Mouse (Mus musculus) frontal cortex, adult 2 months (tissue): ENCODE data around the gene Lmo7. TPM values are rescaled to one million over a fixed set of nuclear protein-coding genes. Genes with fewer than 3 reads are reported as not detected.

ENCODE experiments used
- DNase-seq, 2 experiments: peaks; one replicate each; pipeline ENCODE4 v3.0.0; 2022; ENCODE audit warnings: low spot score in 1 of 2; ENCODE audit errors: extremely low spot score in 1 of 2
- polyA plus RNA-seq: library from polyadenylated mRNA; depleted of rRNA; stranded (reverse); fragments of >200 nt; gene quantifications from 2 replicates; pipeline ENCODE4 v1.2.3, GENCODE M21; 2012; rRNA removed

Gene Lmo7
- polyA plus RNA-seq, 1 experiment: 43.6 TPM

DNA sequence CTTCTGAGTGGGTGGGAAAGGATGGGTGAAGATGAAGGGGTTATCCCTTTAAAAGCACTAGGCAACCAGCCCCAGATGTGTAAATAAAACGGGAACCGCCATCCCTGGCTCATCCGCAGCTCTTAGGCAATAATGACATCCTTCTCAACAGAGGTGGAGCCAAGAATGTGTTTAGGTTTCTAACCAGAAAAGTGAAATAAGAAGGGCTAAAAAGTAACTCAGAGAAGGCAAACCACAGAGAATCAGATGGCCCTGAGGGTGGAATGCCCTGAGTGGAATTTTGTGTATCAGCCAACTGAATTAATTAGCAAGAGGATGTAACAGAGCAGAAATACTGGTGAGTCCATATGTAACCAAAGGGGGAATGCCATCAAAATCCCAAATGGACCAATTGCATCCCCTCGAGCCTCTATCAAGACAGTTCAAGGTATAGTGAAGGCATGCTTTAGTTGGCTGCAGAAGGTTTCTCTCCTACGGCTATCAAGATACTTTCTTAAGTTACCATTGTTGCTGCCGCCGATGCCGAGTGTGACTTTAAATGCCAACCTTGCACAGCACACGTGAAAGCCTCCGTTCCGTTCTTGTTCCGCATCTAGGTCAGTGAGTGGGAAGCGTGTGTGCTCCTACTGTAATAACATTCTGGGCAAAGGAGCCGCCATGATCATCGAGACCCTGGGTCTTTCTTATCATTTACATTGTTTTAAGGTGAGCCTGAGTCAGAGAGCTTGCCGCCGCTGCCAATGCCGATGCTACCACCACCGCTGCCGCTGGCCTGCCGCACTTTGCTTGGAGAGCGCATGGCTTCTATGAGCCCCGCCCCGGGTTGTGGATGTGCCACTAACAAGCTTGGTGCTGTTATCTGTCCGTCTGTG, 201.1 kb downstream of the Lmo7 start:
- peak in 1 of 2 experiments; percentile 45 for DNase-seq

DNA sequence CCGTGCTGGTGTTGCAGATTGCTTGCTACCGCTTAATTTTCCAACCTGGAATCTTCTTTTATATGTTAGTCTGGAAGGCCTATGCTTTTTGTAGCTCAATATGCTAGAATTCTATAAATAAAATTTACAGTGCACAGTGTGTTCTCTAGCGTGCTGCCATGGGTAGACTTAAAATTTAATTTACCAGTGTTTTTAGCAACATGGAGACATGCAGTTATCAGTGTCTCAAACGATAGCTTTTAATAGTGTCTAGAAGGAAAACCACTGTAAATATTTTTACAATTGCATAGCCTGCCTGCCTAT, 201.6 kb downstream of the Lmo7 start:
- no peak for DNase-seq

GRCm38 (mm10) chr14:101933551-101933950, 203.8 kb downstream of the Lmo7 start:
- DNase-seq: no peak

GRCm38 (mm10) chr14:101942971-101943370, 213.2 kb downstream of the Lmo7 start:
- peak; percentile 22 to 74 for DNase-seq

DNA sequence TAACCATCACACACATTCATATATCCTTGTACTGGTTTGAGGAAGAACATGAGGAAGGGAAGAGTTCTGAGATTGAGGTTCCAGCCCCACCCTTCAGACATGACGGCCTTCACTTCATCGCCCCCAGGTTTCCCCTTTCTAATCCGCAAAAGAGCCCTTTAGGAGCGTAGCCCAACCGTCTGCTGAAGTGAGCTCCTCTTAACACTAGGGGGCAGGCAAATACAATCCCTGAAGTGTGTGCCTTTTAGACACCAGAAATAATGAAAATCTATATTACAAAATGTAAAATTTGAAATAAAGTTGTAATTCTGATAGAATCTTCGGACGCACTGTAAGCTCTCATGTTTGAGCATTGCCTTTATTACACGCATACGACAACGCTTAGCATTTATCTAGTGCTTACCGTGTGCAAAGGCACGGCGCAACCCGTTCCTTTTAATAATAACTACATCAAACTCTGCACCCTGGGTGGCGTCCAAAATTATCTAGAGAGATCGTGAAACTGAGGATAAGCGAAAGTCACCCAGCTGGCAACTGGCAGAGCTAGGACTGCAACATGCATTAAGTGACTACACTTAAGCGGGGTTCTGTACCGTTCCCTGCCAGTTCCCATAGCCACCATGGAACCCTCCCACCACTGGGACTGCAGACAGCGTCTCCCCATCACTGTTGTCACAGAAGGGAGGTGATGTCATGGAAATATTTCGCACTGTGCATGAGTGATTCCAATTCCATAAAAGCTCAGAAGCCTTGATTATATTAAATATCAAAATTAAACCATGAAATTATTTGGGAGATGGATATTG, 217.2 kb downstream of the Lmo7 start:
- peak; percentile 41 to 82 for DNase-seq

DNA sequence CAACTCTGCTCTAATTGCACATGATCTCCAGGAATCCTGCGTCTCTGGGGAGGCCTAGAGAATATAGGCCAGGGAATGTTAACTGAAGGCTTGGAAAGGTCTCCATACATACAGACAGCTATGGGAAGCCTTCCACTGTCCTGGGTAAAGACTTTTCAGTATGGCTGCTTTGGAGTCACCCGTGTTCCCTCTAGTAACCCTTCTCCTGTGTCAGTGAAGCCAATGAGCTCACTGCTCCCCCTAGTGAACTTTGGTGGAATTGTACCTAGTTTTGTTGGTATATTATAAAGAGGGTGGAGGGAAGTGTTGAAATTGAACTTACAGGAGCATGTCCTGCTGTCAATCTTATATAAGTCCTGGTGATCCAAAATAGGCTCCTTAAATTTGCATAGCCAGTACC, 219.4 kb downstream of the Lmo7 start:
- DNase-seq: peak in 1 of 2 experiments; percentile 71

DNA sequence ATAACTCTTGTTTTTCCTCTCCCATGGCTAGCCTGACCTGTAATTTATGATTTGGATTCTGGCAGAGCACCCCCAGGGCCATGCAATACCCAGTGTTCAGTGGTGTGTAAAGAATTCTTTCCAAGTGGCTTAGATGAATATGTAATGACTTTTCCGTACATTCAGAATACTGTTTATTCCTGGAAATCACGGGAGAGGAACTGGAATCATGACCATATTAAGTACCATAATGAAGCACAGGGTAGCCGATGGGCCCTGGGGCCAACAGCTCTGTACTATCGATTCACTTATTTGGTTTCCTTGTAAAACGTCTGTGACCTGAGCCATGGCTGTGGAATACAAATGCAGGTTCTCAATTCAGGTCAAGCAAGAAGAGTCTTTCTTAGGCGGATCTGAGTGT, 221.3 kb downstream of the Lmo7 start:
- no peak for DNase-seq

GRCm38 (mm10) chr14:101953793-101954468, 224.2 kb downstream of the Lmo7 start:
- no peak for DNase-seq

GRCm38 (mm10) chr14:101964381-101964780, 234.6 kb downstream of the Lmo7 start:
- DNase-seq: no peak

DNA sequence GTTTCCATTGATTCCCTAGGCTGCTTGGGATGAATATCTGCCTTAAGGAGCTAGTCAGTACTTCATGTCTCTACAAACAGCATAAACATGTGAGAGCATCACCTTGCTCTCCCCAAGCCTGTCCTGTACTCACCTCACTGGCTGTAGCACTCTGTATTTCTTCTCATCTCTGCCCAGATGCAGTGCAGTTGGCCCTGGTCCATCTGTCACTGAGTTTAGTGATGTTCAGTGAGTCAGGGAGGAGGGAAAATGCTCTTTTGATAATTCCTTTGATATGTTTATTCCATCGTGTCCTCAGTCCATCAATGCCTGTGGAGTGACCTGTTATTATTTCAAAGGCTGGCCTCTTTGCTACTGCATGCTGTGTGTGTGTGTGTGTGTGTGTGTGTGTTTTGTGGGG, 235.2 kb downstream of the Lmo7 start:
- no peak for DNase-seq

DNA sequence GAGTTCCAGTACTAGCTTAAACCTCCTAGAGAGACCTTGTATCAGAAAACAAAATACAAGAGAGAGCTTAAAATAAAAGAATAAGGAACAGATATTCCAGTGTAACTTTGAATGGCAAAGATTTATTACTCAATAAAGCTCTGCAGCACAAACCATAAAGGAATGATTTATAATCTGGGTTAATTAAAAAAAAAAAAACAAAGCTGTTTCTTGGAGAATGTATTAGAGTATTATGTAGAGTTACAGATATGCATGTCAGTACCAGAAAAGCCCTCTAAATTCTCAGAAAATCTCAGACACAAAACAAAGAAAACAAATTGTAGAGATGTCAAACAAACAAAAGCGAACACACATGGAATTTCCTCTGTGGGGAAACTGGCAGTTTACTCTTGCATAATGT, 243.0 kb downstream of the Lmo7 start:
- DNase-seq: no peak

- no peak for DNase-seq
Observed at GRCm38 (mm10) chr14:101973171-101973570, 243.4 kb downstream of the Lmo7 start.

- DNase-seq: no peak
Observed at GRCm38 (mm10) chr14:101976021-101976685, 246.4 kb downstream of the Lmo7 start.

Other genes with a start within 250 kb of the Lmo7 start
- 8.9 and 10.1 TPM in 2 replicates for gene Tbc1d4, start 120.8 kb upstream of the Lmo7 start, polyA plus RNA-seq
- gene Commd6, start 89.3 kb upstream of the Lmo7 start, polyA plus RNA-seq: 52.0 and 59.8 TPM in 2 replicates
- 51.8 and 56.7 TPM in 2 replicates for gene Uchl3, start 76.0 kb upstream of the Lmo7 start, polyA plus RNA-seq
- gene Gm9922, start 143 bp upstream of the Lmo7 start, polyA plus RNA-seq: 0.42 TPM in 1 of 2 replicates, not detected in the other